Mouse (Mus musculus) forebrain, embryonic 13.5 days (tissue): Measurements from ENCODE around the gene Rhbg. TPM values are rescaled to one million over a fixed set of nuclear protein-coding genes. Genes with fewer than 3 reads are reported as not detected.

Experiments used
- ATAC-seq: fragments of 200-750 bp; cut with Nextera tagmentation; 2 replicates; pipeline ENCODE4 v1.8.0; 2017
- H3K27ac ChIP-seq: fragments of 300-500 bp; sonication (generic); 2 replicates; pipeline ENCODE4 v1.5.1; 2015; ENCODE audit warnings: inconsistent platforms, mild to moderate bottlenecking, moderate library complexity
- H3K27me3 ChIP-seq: fragments of 300-500 bp; sonication (generic); 2 replicates; pipeline ENCODE4 v1.6.1; 2015; ENCODE audit warnings: mild to moderate bottlenecking, inconsistent platforms
- H3K36me3 ChIP-seq: fragments of 300-500 bp; sonication (generic); 2 replicates; pipeline ENCODE4 v1.6.1; 2015; ENCODE audit warnings: mild to moderate bottlenecking, inconsistent platforms; ENCODE audit not compliant: poor library complexity, severe bottlenecking
- H3K4me1 ChIP-seq: fragments of 300-500 bp; sonication (generic); 2 replicates; pipeline ENCODE4 v1.6.1; 2015; ENCODE audit warnings: inconsistent platforms
- H3K4me2 ChIP-seq: fragments of 300-500 bp; sonication (generic); 2 replicates; pipeline ENCODE4 v1.6.1; 2015; ENCODE audit warnings: inconsistent platforms, mild to moderate bottlenecking, moderate library complexity
- H3K4me3 ChIP-seq: fragments of 300-500 bp; sonication (generic); 2 replicates; pipeline ENCODE4 v1.5.1; 2015; ENCODE audit warnings: mild to moderate bottlenecking, inconsistent platforms
- H3K9ac ChIP-seq: fragments of 300-500 bp; sonication (generic); 2 replicates; pipeline ENCODE4 v1.6.1; 2015; ENCODE audit warnings: mild to moderate bottlenecking, inconsistent platforms
- H3K9me3 ChIP-seq: fragments of 300-500 bp; sonication (generic); replicated peaks from 2 replicates; pipeline ENCODE4 v1.6.1; 2016; ENCODE audit warnings: inconsistent platforms
- WGBS: fragments of 180-500 bp; shearing (Covaris S2); methylation state at CpG from one replicate; pipeline ENCODE4 v1.1.7; 2015; 5-methylcytosine and 5-hydroxymethylcytosine counted together
- polyA plus RNA-seq: library from polyadenylated mRNA; unstranded; fragments of >200 nt; fragmentation: Nextera tagmentation; extraction: Ambion mirVana; gene quantifications from 2 replicates; pipeline ENCODE4 v1.2.1, GENCODE M21; 2015

Gene Rhbg
- polyA plus RNA-seq, 1 experiment from 2014 or later = 0.26 TPM

- H3K9me3 ChIP-seq = no peaks in the 10 kb centered on the region
- H3K4me2 ChIP-seq = no peak overlapping the region
- no peak for ATAC-seq
- WGBS = 65% methylated on average over 11 of the region's 11 CpGs
- no peaks in the 10 kb centered on the region for H3K36me3 ChIP-seq
- H3K27ac ChIP-seq = no peak overlapping the region
- H3K4me1 ChIP-seq = peaks cover 7% of the 10 kb centered on the region
- H3K4me3 ChIP-seq = no peak overlapping the region
- H3K9ac ChIP-seq = no peak overlapping the region
- H3K27me3 ChIP-seq = peaks cover 14% of the 10 kb centered on the region
Measured at GRCm38 (mm10) chr3:88248406-88248805, 6.1 kb downstream of the Rhbg start.

DNA sequence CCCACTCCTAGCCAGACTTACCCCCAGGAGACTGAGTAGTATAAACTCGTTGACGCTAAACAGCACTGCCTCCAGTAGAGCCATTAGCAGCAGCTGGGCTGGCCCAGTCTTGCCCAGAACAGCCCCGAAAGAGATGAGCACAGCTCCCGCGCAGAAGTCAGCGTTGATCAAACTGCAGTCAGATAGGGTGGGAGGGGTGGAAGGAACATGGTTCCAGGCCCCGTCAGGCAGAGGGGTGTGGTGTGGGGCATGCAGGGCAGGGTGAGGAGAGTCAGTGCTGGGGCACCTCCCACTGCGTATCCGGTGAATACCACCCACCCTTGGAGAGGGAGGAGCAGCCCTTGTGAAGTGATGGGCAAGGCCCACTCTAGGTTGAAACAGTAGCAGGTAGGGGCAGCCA, 6.8 kb downstream of the Rhbg start:
- Histone ChIP-seq H3K27ac (no peak overlapping the region), H3K9me3 (no peaks in the 10 kb centered on the region)

GRCm38 (mm10) chr3:88245811-88246210, 8.7 kb downstream of the Rhbg start:
- no peak overlapping the region for H3K9ac ChIP-seq
- 15% methylated on average over 13 of the region's 13 CpGs for WGBS
- peaks cover 7% of the 10 kb centered on the region; the same call in 1 of the 2 replicates for H3K27me3 ChIP-seq
- no peak overlapping the region for H3K4me2 ChIP-seq
- H3K9me3 ChIP-seq = no peaks in the 10 kb centered on the region
- H3K27ac ChIP-seq = no peak overlapping the region
- H3K36me3 ChIP-seq = no peaks in the 10 kb centered on the region
- H3K4me3 ChIP-seq = no peak overlapping the region
- peaks cover 33% of the 10 kb centered on the region for H3K4me1 ChIP-seq
- no peak for ATAC-seq

More for the DNA sequence above, 6.8 kb downstream of the Rhbg start:
- Histone ChIP-seq H3K9ac (no peak overlapping the region), H3K36me3 (no peaks in the 10 kb centered on the region), H3K27me3 (peaks cover 7% of the 10 kb centered on the region; the same call in 1 of the 2 replicates), H3K4me2 (no peak overlapping the region), H3K4me3 (no peak overlapping the region), H3K4me1 (peaks cover 15% of the 10 kb centered on the region)
- no peak for ATAC-seq
- 77% methylated on average over 9 of the region's 9 CpGs for WGBS

GRCm38 (mm10) chr3:88244071-88244470, 10.4 kb downstream of the Rhbg start:
- H3K27ac ChIP-seq = no peak overlapping the region
- WGBS = 5% methylated on average over 2 of the region's 2 CpGs
- no peak overlapping the region for H3K9ac ChIP-seq
- no peak overlapping the region for H3K4me3 ChIP-seq
- H3K4me1 ChIP-seq = peaks cover 50% of the 10 kb centered on the region
- no peak for ATAC-seq
- H3K4me2 ChIP-seq = no peak overlapping the region
- peaks cover 10% of the 10 kb centered on the region; the same call in 1 of the 2 replicates for H3K27me3 ChIP-seq
- H3K36me3 ChIP-seq = no peaks in the 10 kb centered on the region
- H3K9me3 ChIP-seq = no peaks in the 10 kb centered on the region

DNA sequence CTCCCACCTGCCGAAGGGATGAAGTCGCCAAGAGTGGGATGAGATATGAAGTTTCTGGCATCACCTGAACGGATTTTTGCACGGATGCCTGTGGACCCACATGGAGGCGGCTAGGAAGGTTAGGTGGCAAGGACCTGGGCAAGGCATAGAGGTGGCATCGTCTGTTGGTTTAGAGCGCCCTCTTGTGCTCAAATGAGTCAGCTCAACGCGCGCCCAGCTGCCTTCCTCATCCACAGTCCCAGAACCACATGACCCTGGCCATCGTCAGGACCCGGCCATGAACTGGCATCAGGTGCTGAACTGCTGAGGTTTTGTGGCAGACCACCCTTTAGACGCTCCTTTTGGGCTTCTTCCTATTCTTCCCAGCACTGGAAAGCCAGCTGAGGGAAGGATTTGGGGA, 12.0 kb downstream of the Rhbg start:
- H3K4me1 ChIP-seq = peaks cover 65% of the 10 kb centered on the region
- H3K36me3 ChIP-seq = no peaks in the 10 kb centered on the region
- H3K4me2 ChIP-seq = peak overlapping the region; percentile 57
- H3K4me3 ChIP-seq = no peak overlapping the region
- peaks cover 15% of the 10 kb centered on the region; the same call in 1 of the 2 replicates for H3K27me3 ChIP-seq
- WGBS = under 1% methylated on average over 13 of the region's 13 CpGs
- peak; percentile 67 for ATAC-seq
- H3K27ac ChIP-seq = peak overlapping the region; percentile 100
- peak overlapping the region; percentile 66 for H3K9ac ChIP-seq
- H3K9me3 ChIP-seq = no peaks in the 10 kb centered on the region

GRCm38 (mm10) chr3:88241045-88241786, 13.3 kb downstream of the Rhbg start:
- peak; percentile 24 for ATAC-seq
- Histone ChIP-seq H3K27me3 (peaks cover 15% of the 10 kb centered on the region; the same call in 1 of the 2 replicates), H3K4me1 (peaks cover 78% of the 10 kb centered on the region), H3K4me2 (peak overlapping the region; percentile 57), H3K36me3 (no peaks in the 10 kb centered on the region), H3K27ac (peak overlapping the region; percentile 100), H3K9me3 (no peaks in the 10 kb centered on the region), H3K9ac (peak overlapping the region; percentile 66), H3K4me3 (peak overlapping the region; percentile 26)
- under 1% methylated on average over 40 of the region's 48 CpGs for WGBS

DNA sequence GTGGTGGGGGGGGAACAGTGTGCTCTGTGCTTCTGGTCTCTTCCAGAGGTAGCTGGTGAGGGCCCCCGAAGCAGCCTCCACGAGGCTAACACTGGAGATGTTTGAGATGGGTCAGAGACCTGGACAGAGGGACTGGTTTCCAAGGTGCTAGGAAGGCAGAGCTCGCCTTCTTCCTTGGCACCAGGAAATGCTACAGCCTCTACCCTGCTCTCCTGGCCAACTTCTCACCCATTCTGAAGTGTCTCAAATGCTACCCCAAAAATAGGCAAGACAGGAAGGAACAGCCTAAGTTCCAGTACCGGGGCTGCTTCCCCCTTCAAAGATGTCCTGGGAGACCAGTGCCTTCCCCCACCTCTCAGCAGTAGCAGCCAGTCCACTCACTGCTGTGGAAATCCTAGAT, 15.1 kb downstream of the Rhbg start:
- WGBS = 61% methylated on average over 4 of the region's 4 CpGs
- peak overlapping the region; percentile 100 for H3K27ac ChIP-seq
- no peaks in the 10 kb centered on the region for H3K36me3 ChIP-seq
- ATAC-seq = no peak
- H3K4me1 ChIP-seq = peaks cover 95% of the 10 kb centered on the region
- peak overlapping the region; percentile 66 for H3K9ac ChIP-seq
- peak overlapping the region; percentile 30 for H3K4me2 ChIP-seq
- H3K27me3 ChIP-seq = peaks cover 11% of the 10 kb centered on the region; the same call in 1 of the 2 replicates
- no peak overlapping the region for H3K4me3 ChIP-seq
- no peaks in the 10 kb centered on the region for H3K9me3 ChIP-seq

- 0 out of 2 replicates have a peak, but pooled peaks cover 8% of the 10 kb centered on the region for H3K27me3 ChIP-seq
- no peaks in the 10 kb centered on the region for H3K9me3 ChIP-seq
- 19% methylated on average over 8 of the region's 8 CpGs for WGBS
- H3K27ac ChIP-seq = peak overlapping the region; percentile 100
- ATAC-seq = peak; percentile 61
- no peaks in the 10 kb centered on the region for H3K36me3 ChIP-seq
- H3K4me3 ChIP-seq = no peak overlapping the region
- peaks cover 98% of the 10 kb centered on the region for H3K4me1 ChIP-seq
- H3K9ac ChIP-seq = peak overlapping the region; percentile 66
- peak overlapping the region; percentile 30 for H3K4me2 ChIP-seq
Measured at GRCm38 (mm10) chr3:88238866-88239391, 15.6 kb downstream of the Rhbg start.

- Histone ChIP-seq H3K4me3 (no peak overlapping the region), H3K36me3 (no peaks in the 10 kb centered on the region), H3K9me3 (no peaks in the 10 kb centered on the region), H3K4me2 (peak overlapping the region; percentile 10; the same call in 1 of the 2 replicates), H3K27ac (peak overlapping the region; percentile 100), H3K27me3 (0 out of 2 replicates have a peak, but pooled peaks cover 8% of the 10 kb centered on the region), H3K9ac (peak overlapping the region; percentile 66), H3K4me1 (peaks cover 98% of the 10 kb centered on the region)
- WGBS = 3% methylated on average over 10 of the region's 10 CpGs
- no peak for ATAC-seq
Measured at GRCm38 (mm10) chr3:88237556-88238194, 16.8 kb downstream of the Rhbg start.

DNA sequence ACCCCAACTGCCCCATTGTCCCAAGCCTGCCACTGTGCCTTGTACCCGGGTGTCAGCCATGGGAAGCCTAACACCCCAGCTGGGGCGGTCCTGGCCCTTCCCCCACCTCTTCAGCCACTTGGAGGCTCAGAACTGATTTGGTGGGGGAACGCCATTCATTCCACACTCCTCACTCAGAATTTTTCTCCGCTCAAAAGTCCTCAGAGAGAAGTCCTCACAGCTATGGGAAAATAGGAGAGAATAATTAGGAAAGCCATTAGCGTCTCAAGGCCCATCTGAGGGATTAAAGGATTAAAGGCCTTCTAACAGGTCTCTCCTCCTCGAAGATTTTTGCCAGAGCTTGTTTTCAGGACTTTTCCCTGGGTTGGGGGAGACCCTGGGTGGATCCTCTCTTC, 17.4 kb downstream of the Rhbg start:
- no peaks in the 10 kb centered on the region for H3K36me3 ChIP-seq
- H3K9me3 ChIP-seq = no peaks in the 10 kb centered on the region
- no peak for ATAC-seq
- H3K4me2 ChIP-seq = peak overlapping the region; percentile 10; the same call in 1 of the 2 replicates
- H3K9ac ChIP-seq = peak overlapping the region; percentile 66; the same call in 1 of the 2 replicates
- H3K4me1 ChIP-seq = peaks cover 98% of the 10 kb centered on the region
- peak overlapping the region; percentile 100 for H3K27ac ChIP-seq
- H3K4me3 ChIP-seq = no peak overlapping the region
- 2% methylated on average over 6 of the region's 6 CpGs for WGBS
- 0 out of 2 replicates have a peak, but pooled peaks cover 8% of the 10 kb centered on the region for H3K27me3 ChIP-seq

DNA sequence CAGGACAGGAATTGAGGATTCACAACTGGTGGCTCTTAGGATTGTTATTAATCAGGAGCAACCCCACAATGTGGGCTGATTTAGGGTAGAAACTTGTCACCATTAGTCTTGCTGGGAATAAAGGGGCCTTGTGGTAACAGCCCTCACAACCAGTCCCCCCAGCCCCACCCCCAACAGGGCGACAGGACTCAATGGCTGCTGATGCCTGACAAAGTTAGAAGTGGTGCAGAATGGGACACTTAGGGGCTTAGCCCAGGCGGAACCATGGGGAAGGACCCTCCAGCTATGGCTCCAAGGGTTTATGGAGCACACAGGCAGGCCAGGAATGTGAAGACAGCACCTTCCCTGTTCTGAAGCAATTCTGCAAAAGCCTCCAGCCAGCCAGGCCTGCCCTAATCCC, 18.9 kb downstream of the Rhbg start:
- Histone ChIP-seq H3K4me1 (peaks cover 98% of the 10 kb centered on the region), H3K27ac (peak overlapping the region; percentile 100), H3K4me3 (no peak overlapping the region), H3K4me2 (no peak overlapping the region), H3K36me3 (peaks cover 4% of the 10 kb centered on the region; the same call in 1 of the 2 replicates), H3K27me3 (0 out of 2 replicates have a peak, but pooled peaks cover 8% of the 10 kb centered on the region), H3K9me3 (no peaks in the 10 kb centered on the region), H3K9ac (peak overlapping the region; percentile 23; the same call in 1 of the 2 replicates)
- 22% methylated on average over 2 of the region's 2 CpGs for whole genome bisulfite sequencing
- no peak for ATAC-seq

- peak overlapping the region; percentile 100 for H3K27ac ChIP-seq
- WGBS = 2% methylated on average over 3 of the region's 3 CpGs
- 0 out of 2 replicates have a peak overlapping the region, but pooled peaks have one; percentile 23 for H3K9ac ChIP-seq
- H3K4me2 ChIP-seq = 0 out of 2 replicates have a peak overlapping the region, but pooled peaks have one; percentile 5
- no peaks in the 10 kb centered on the region for H3K9me3 ChIP-seq
- H3K4me3 ChIP-seq = no peak overlapping the region
- H3K27me3 ChIP-seq = 0 out of 2 replicates have a peak, but pooled peaks cover 5% of the 10 kb centered on the region
- no peak for ATAC-seq
- peaks cover 8% of the 10 kb centered on the region for H3K36me3 ChIP-seq
- H3K4me1 ChIP-seq = peaks cover 98% of the 10 kb centered on the region
Measured at GRCm38 (mm10) chr3:88235216-88235615, 19.3 kb downstream of the Rhbg start.
